31 mouse cellular contexts compared by ENCODE assay signal in the genomic region with DNA sequence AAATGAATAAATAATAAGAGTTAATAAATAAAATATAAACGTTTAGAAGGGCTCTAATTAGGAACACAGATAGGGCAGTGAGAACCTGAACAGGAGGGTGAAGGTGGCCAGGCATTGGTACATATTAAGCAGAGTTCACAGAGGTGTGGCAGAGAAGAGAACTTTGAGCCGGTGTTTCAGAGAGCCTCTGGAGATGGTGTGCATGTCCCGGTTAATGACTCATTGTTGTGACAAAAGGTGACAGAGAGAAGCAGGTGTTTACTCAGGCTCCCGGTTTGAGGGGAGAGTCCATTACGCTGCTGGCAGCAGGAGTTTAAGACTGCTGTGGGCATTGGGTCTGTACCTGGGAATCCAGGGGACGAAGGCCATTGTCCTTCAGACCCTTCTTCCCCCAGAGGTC. TPM values are rescaled to one million over a fixed set of nuclear protein-coding genes. Genes with fewer than 3 reads are reported as not detected.
DNase-seq lines count a peak whose midpoint lies in the region; ATAC-seq and TF ChIP-seq lines count a peak whose summit lies in the region.
"Had no signal": no experiment of that assay in that cellular context is flagged by ENCODE, and none has a peak within 500 bp of the region (broad histone marks: within the 10 kb centered on the region; RNA-seq: fewer than 3 reads in every experiment).

No protein-coding gene starts in this region.

- no peak overlapping the region for H3K4me2 ChIP-seq in forebrain, embryonic 14.5 days (ENCODE audit: low read length)
- H3K4me2 ChIP-seq: hindbrain, embryonic 12.5 days; midbrain, embryonic 12.5 days; neural tube, embryonic 13.5 days; stomach, embryonic 15.5 days had no signal

- no peaks in the 10 kb centered on the region for H3K36me3 ChIP-seq in C2C12 (ENCODE audit: control insufficient read depth, insufficient read depth)
- H3K36me3 ChIP-seq in forebrain, embryonic 14.5 days (ENCODE audit: control insufficient read depth, insufficient read depth, low read length), result no peaks in the 10 kb centered on the region
- H3K36me3 ChIP-seq: G1E; heart, embryonic 10.5 days; hindbrain, embryonic 12.5 days; midbrain, embryonic 12.5 days; neural tube, embryonic 13.5 days; stomach, embryonic 15.5 days had no signal

- H3K4me3 ChIP-seq in C2C12 (ENCODE audit: insufficient read depth, poor library complexity, severe bottlenecking), result no peak overlapping the region
- H3K4me3 ChIP-seq in forebrain, embryonic 14.5 days (ENCODE audit: low read depth, low read length), result no peak overlapping the region
- H3K4me3 ChIP-seq: heart, embryonic 10.5 days; hindbrain, embryonic 12.5 days; megakaryocyte, embryonic 14.5 days; midbrain, embryonic 12.5 days; neural tube, embryonic 13.5 days; stomach, embryonic 15.5 days had no signal

- H3K4me1 ChIP-seq in forebrain, embryonic 14.5 days (ENCODE audit: control insufficient read depth, insufficient read depth, low read length), result no peaks in the 10 kb centered on the region
- H3K4me1 ChIP-seq: heart, embryonic 10.5 days; hindbrain, embryonic 12.5 days; megakaryocyte, embryonic 14.5 days; midbrain, embryonic 12.5 days; neural tube, embryonic 13.5 days; stomach, embryonic 15.5 days had no signal

- H3ac ChIP-seq in C2C12 (ENCODE audit: control insufficient read depth, insufficient read length, low read depth), result no peak overlapping the region

- no peak overlapping the region for H3K9ac ChIP-seq in forebrain, embryonic 14.5 days (ENCODE audit: low read length)
- H3K9ac ChIP-seq: hindbrain, embryonic 12.5 days; midbrain, embryonic 12.5 days; neural tube, embryonic 13.5 days; stomach, embryonic 15.5 days had no signal

- no peak overlapping the region for H3K27ac ChIP-seq in forebrain, embryonic 14.5 days (ENCODE audit: low read depth, low read length)
- H3K27ac ChIP-seq: heart, embryonic 10.5 days; hindbrain, embryonic 12.5 days; hindbrain, postnatal 0 days; midbrain, embryonic 12.5 days; neural tube, embryonic 13.5 days; stomach, embryonic 15.5 days had no signal

- no peaks in the 10 kb centered on the region for H3K79me2 ChIP-seq in C2C12 (ENCODE audit: control insufficient read depth, insufficient read depth)

- 69% methylated on average over 6 of the region's 6 CpGs for WGBS in forebrain, embryonic 14.5 days

- no peak for ATAC-seq in forebrain, embryonic 14.5 days
- ATAC-seq in erythroid progenitor cell, adult 5-6 weeks (replicated peaks; ENCODE audit: low FRiP score, poor library complexity, severe bottlenecking), result no peak
- ATAC-seq: forebrain, embryonic 16.5 days; hindbrain, postnatal 0 days; lung, postnatal 0 days; Patski had no signal

- TF ChIP-seq CTCF in C2C12 (IDR thresholded peaks at IDR 0.05; ENCODE audit: control insufficient read depth, insufficient read depth, insufficient read length), result no peak

- peak; percentile 12 for DNase-seq in kidney, adult 11 months
- no peak for DNase-seq in kidney, postnatal 4 days
- DNase-seq in kidney, adult 8-10 months, result peak; percentile 17 to 38
- DNase-seq in kidney, postnatal 14 days, result peak; percentile 6
- DNase-seq in forebrain, embryonic 14.5 days (ENCODE audit: low spot score), result no peak
- no peak for DNase-seq in thymus, postnatal 10 days (ENCODE audit: low spot score in 2 of 2)
- DNase-seq: adrenal gland, postnatal 14 days; cerebellum, adult 11 months; cerebellum, adult 9-10 months; cerebellum, postnatal 36 days; gastrocnemius, postnatal 10 days; heart, postnatal 36 days; layer of hippocampus, adult 9-11 months; liver; lung, adult 18-20 months; lung, postnatal 4 days; thymus, postnatal 14 days had no signal

- H3K27me3 ChIP-seq in C2C12 (ENCODE audit: control insufficient read depth, insufficient read depth, insufficient read length), result no peaks in the 10 kb centered on the region
- no peaks in the 10 kb centered on the region for H3K27me3 ChIP-seq in forebrain, embryonic 14.5 days (replicated peaks; ENCODE audit: control insufficient read depth, insufficient read depth, low read length)
- H3K27me3 ChIP-seq: hindbrain, embryonic 12.5 days; midbrain, embryonic 12.5 days; neural tube, embryonic 13.5 days; stomach, embryonic 15.5 days had no signal

- H3K79me3 ChIP-seq in C2C12 (ENCODE audit: low read depth), result no peaks in the 10 kb centered on the region

- no peaks in the 10 kb centered on the region for H3K9me3 ChIP-seq in forebrain, embryonic 14.5 days (replicated peaks; ENCODE audit: control insufficient read depth, low read length)
- H3K9me3 ChIP-seq: G1E; heart, embryonic 10.5 days; hindbrain, embryonic 12.5 days; midbrain, embryonic 12.5 days; neural tube, embryonic 13.5 days; stomach, embryonic 15.5 days had no signal

TF ChIP-seq in C2C12, 6 proteins besides CTCF, POLR2A, EP300 and RAD21:
- TF ChIP-seq CEBPB (IDR thresholded peaks at IDR 0.05; ENCODE audit: low read depth), result no peak
- peak; percentile 41 for TF ChIP-seq MYOD1 (IDR thresholded peaks at IDR 0.05; ENCODE audit: control insufficient read depth, insufficient read length, low read depth)
- TF ChIP-seq MYOG (IDR thresholded peaks at IDR 0.05; ENCODE audit: control insufficient read depth, extremely low read depth, insufficient read length), result no peak
- TF ChIP-seq USF1 (IDR thresholded peaks at IDR 0.05; ENCODE audit: low read depth), result no peak
- no peak for TF ChIP-seq MAX (IDR thresholded peaks at IDR 0.05)
TF ChIP-seq in C2C12: peak in this region for 1.

RNA-seq across cellular contexts. Expression of gene Susd5, which starts 12.4 kb away (rescaled TPM):
- polyA plus RNA-seq in C2C12 (2012; fragmentation: generic; extraction: Trizol), result 0.50 TPM
- 0.05 TPM in 1 of 2 replicates, not detected in the other for polyA plus RNA-seq in forebrain, embryonic 14.5 days (2014; fragmentation: Nextera tagmentation; extraction: Ambion mirVana)
- not detected in 2 replicates for total RNA-seq in erythroid progenitor cell, adult 5-6 weeks (2015; ENCODE audit: low replicate concordance)
- total RNA-seq in erythroid progenitor cell, adult 5-6 weeks (2017; ENCODE audit: low replicate concordance), result not detected in 2 replicates
- total RNA-seq: granulocyte monocyte progenitor cell, adult 5-6 weeks had no signal
- polyA plus RNA-seq: forebrain, embryonic 16.5 days; G1E; lung, postnatal 0 days; Patski had no signal

RNA-seq across cellular contexts. Expression of gene Fbxl2, which starts 23.4 kb away (rescaled TPM):
- 9.7 TPM for polyA plus RNA-seq in C2C12 (2012; fragmentation: generic; extraction: Trizol)
- polyA plus RNA-seq in forebrain, embryonic 14.5 days (2014; fragmentation: Nextera tagmentation; extraction: Ambion mirVana), result 22.0 and 23.7 TPM in 2 replicates
- 1.3 and 2.2 TPM in 2 replicates for total RNA-seq in erythroid progenitor cell, adult 5-6 weeks (2015; ENCODE audit: low replicate concordance)
- total RNA-seq in erythroid progenitor cell, adult 5-6 weeks (2017; ENCODE audit: low replicate concordance), result 3.0 TPM in 1 of 2 replicates, not detected in the other

Comparison
In these comparisons a context has a peak if more than half of its experiments do, and no peak if none do; other contexts are left out.
1. DNase-seq: peak in kidney, adult 11 months (single experiment), kidney, adult 8-10 months (2 of 2) and kidney, postnatal 14 days (single experiment); none in kidney, postnatal 4 days (0 of 2), forebrain, embryonic 14.5 days (single experiment) and thymus, postnatal 10 days (0 of 2).